Mouse (Mus musculus): Measurements from ENCODE around the gene Tom1l2. TPM values are rescaled to one million over a fixed set of nuclear protein-coding genes. Genes with fewer than 3 reads are reported as not detected.

Tom1l2 gene
- polyA plus RNA-seq, 3 experiments from 2014 or later = 8.9 to 34.5 (median 24.4) TPM

DNA sequence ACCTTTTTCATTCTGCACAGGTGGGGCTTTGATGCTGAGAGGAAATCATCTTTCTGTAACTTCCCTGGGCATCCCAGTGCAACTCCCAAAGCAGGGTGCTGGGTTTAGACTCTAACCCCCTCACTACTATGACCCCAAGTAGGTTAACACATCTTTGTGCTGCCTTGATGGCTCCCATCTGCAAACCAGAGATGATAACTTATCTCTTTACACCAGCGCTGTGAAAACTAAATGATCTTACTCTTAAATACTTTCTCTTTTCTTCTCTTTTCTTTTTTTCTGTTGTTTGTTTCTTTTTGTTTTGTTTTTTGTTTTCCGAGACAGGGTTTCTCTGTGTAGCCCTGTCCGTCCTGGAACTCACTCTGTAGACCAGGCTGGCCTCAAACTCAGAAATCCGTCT lies 6.8 kb downstream of the Tom1l2 start:
- ATAC-seq = no peak

GRCm38 (mm10) chr11:60339361-60339760 lies 13.3 kb downstream of the Tom1l2 start:
- ATAC-seq = no peak

DNA sequence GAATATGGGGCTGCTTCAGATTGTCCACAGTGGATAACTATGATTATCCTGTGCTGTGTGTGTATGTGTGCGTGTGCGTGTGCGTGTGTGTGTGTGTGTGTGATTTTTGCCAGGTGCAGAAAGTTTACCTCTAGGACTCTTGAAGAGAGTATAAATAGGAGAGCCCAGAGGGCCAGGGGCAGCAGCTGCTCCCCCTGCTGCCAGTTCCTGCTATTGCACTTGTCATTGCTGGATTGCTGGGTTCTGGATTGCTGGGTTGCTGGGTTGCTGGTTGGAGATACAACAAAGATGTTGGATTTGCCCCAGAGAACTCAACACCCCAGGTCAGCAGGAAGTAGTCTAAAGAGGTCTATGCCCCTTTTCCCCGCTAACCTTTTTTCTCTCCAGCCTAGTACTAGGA lies 14.4 kb downstream of the Tom1l2 start:
- ATAC-seq = no peak

GRCm38 (mm10) chr11:60335771-60336170 lies 16.9 kb downstream of the Tom1l2 start:
- ATAC-seq = no peak

GRCm38 (mm10) chr11:60334124-60334523 lies 18.6 kb downstream of the Tom1l2 start:
- ATAC-seq = peak; percentile 73

DNA sequence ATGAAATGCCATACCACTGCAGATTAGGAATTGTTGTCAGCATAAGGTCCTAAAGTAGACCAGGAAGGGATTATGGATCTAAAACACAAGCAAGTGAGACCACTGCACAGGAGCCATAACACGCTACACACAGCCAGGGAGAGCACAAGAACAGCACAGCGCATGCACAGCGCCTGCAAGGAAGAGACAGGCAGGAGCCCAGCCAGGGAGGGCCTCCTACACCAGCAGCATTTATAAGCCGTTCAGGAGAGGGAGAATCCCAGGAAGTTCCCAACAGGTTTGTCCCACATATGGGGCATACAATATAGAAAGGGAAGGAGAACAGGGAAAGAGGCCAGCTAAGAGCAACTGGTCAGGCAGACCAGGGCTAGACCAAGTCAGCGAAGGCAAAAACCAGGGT lies 19.2 kb downstream of the Tom1l2 start:
- no peak for ATAC-seq

DNA sequence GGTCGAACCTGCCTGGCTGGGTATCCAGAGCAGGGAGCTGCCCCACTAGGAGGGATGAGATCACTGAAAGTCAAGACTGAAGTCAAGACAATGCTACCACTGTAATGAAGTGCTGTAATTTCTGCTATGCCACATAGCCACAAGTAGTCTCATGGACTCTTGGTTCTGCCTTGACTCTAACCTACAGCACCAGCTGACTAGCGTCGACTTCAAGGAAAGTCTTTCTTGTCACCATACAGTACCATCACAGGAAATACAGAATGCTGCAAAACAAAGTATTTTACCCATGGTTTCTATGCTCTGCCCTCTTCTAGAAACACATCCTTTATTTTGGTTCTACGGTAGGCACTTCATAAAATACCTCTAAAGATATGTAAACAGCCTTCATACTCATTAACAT lies 22.2 kb downstream of the Tom1l2 start:
- no peak for ATAC-seq

DNA sequence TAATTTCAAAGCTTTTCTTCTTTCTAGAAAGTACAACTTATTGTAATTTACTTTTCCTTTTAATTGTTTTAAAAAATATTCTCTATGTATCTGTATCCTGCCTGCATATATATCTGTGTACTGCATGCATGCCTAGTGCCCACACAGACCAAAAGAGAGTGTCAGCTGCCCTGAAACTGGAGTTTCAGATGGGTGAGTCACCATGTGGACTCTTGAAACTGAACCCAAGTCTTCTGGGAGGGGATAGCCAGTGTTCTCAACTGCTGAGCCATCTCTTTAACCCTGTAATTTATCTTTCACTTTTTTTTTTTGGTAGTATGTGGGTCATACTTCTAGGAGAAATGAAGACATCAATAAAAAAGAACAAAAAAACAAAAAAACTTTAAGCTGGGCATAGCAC lies 29.0 kb downstream of the Tom1l2 start:
- ATAC-seq = no peak

DNA sequence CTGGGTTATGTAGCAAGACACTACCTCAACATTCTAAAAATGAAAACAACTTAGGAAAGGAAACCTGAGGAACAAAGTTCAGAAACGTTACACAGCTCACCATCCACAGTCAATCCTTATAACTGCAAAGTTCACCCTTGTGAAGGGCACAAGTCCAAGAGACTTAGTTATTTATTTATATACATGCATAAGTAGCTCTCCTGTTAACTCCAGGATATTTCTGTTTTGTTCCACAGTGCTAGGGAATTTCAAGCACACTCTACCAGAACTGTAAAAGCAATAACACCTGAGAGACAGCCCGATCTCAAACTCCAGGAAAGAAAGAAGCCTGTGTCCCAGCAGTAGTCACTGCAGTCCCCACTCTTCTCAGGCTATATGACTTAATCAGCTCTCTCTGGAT lies 31.3 kb downstream of the Tom1l2 start:
- ATAC-seq = no peak

GRCm38 (mm10) chr11:60320426-60321037 lies 32.2 kb downstream of the Tom1l2 start:
- ATAC-seq = no peak

DNA sequence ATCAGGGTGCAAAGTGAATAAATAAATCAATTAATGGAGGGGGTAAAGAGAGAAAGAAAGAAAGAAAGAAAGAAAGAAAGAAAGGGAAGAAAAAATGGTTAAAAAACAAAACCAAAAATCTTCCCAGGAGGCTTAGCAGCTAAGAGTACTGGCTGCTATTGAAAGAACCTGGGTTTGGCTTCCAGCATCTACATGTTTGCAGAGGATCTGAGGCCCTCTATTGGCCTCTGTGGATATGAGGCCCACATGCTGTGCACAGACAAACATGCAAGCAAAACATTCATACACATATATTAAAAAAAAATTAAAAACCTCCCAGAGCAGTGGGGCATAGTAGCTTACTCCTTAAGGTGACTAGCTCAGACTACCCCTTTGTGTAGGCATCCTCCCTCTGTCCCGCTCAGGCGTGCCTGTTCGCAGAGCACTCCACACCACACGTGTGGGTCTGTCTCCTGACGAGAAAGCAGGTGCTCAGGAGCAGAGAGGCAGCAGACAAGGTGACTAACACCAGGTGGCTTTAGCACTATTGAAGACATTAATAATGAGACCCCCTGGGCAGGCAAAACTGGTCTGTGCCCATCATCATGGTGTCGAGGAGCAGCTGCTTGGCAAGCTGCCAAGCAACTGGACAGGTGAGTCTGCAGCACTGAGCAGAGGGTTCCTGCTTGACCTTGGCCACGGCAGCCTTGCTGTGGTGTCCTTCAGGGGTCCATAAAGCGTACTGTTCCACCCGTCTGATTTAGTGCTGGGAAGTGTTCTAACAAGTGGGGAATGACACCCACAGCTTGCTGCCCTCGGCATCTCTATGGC lies 33.2 kb downstream of the Tom1l2 start:
- no peak for ATAC-seq

GRCm38 (mm10) chr11:60318716-60319115 lies 34.0 kb downstream of the Tom1l2 start:
- no peak for ATAC-seq

- no peak for ATAC-seq
These were observed 35.2 kb downstream of the Tom1l2 start for GRCm38 (mm10) chr11:60317376-60318102.

DNA sequence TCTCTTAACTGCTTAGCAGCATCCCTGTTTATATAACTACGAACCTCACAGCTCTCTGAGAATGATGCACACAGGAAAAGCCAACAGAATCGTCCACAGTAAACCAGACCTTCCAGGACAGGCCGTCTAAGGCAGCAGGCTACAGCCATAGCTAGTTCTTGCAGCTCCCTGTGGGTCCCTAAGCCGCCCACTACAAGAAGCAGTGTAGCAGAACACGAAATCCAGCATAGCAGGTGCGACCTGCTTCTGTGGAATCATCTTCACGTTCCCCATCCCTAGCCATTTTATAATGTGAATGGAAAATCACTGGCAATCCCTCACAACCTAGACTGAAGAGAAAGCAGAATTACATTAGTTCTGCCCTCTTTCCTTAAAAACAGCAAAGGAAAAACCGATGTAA lies 35.8 kb downstream of the Tom1l2 start:
- no peak for ATAC-seq

GRCm38 (mm10) chr11:60316250-60316649 lies 36.5 kb downstream of the Tom1l2 start:
- ATAC-seq = no peak

DNA sequence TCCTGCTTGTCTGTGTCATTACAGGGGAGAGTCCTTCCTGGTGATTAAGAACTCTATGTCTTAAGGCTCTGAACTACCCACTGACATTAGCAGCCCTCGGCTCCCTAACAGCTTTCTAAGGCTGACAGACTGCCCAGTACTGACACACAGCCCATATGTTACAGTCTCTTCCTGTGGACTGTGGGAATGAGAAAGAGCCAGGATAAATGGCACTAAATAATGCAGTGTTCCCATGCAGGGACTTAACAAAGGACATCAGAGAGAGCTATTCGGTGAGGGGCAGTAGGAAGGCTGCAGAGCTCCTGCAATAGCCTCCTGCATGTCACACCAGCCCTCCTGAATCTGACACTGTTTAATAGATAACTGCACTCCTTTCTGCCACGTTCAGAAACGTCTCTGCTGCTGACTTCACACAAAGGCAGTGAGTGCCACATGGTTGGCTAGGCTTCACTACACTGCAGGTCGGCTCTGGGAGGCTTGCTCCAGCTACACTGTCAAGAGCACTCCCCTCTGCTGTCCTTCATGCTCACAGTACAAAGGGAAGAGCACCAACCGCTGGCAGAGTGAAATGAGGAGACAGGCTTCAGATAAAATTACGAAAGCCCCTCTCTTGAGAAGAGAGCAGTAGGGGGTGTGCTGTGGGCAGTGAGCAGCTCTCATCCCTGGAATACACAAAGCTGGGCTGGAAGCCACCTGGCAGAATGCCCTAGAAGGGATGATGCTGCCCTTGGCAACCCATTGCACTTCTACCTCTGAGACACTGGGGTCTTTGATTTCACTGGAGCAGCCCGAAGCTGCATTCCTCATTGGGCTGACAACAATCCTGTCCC lies 41.5 kb downstream of the Tom1l2 start:
- no peak for ATAC-seq

DNA sequence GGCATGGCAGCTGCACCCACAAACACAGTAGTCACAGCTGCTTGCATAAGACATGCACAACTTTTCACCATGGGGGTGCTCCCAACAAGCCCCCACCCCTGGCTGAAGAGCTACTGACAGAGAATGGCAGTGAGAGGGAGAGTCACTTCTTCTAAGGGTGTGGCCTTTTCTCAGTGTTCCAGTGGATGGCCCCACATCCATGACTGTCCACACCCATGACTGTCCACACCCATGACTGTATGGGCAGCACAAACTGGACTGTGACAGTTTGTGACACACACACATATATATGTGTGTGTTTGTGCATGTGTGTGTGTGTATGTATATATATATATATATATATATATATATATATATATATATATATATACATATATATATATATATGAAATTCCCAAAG lies 42.8 kb downstream of the Tom1l2 start:
- no peak for ATAC-seq

DNA sequence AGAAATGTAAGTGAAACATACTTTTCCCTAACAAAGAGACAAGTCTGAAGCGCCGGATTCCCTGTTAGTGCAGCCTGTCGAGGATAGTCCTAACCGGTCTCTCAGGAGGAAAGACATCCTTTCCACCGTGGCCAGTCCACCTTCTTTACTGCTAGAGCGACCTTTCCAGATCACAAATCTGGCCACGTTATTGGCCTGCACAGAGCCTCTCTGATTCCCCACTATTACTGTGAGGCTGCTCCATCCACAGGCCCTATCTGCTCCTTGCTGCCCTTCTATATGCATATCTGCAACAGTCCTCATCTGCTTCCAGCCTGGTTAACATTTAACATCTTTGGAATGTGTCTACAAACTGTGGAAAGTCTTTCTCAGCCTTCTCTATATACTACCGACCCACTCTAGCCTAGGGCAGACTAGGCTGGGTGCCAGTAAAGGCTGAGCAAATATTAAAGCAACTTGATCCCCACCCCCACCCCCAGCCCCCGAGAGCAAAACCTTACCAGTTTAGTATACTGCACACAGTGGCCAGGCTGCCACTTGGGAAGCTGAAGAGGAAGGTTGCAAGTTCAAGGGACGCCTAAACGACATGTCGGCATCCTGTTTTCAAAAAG lies 44.1 kb downstream of the Tom1l2 start:
- ATAC-seq = no peak

GRCm38 (mm10) chr11:60308061-60308460 lies 44.6 kb downstream of the Tom1l2 start:
- ATAC-seq = no peak

DNA sequence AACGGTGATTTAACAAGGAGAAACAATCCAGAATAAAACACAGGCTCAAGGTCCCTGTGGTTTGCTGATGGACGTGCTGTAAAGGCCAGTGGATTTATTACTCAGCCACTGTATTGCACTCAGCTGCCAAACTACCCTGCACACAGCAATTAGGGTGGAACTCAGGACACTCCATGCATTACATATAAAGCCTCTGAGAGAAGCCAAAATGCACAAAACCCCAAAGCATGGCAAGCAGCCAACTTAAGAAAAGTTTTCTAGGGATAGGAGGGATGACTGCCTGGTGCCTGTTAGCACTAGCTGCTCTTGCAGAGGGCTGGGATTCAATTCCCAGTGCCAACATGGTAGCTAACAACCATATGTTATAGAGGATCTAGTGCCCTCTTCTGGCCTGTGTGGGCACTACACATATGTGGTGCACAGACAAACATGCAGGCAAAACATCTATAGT lies 45.3 kb downstream of the Tom1l2 start:
- no peak for ATAC-seq

- ATAC-seq = peak; percentile 37
These were observed 45.9 kb downstream of the Tom1l2 start for GRCm38 (mm10) chr11:60306834-60307233.

- peak; percentile 81 for ATAC-seq
These were observed 47.1 kb downstream of the Tom1l2 start for GRCm38 (mm10) chr11:60305611-60306010.
